Mouse (Mus musculus) hindbrain, embryonic 13.5 days (tissue): ENCODE measurements at regions not wholly inside any gene's neighbourhood (a gene's known extent, or its start where the extent isn't known, plus 50 kb on each side); places are given as distances from the start of the nearest gene placed in this dataset.
"Not testable (repeated sequence)": the region's sequence is repeated elsewhere in the genome, so short reads cannot be mapped to it uniquely, and the experiment has no call there.

ENCODE experiments used
- ATAC-seq: fragments of 200-750 bp; cut with Nextera tagmentation; 2 replicates; pipeline ENCODE4 v1.8.0; 2017; ENCODE audit warnings: moderate TSS enrichment; ENCODE audit not compliant: low FRiP score
- H3K27ac ChIP-seq: fragments of 300-500 bp; sonication (generic); 2 replicates; pipeline ENCODE4 v1.5.1; 2015; ENCODE audit warnings: inconsistent platforms, mild to moderate bottlenecking, moderate library complexity
- H3K27me3 ChIP-seq: fragments of 300-500 bp; sonication (generic); 2 replicates; pipeline ENCODE4 v1.6.1; 2015; ENCODE audit warnings: mild to moderate bottlenecking, inconsistent platforms
- H3K36me3 ChIP-seq: fragments of 300-500 bp; sonication (generic); 2 replicates; pipeline ENCODE4 v1.6.1; 2015; ENCODE audit warnings: mild to moderate bottlenecking, inconsistent platforms
- H3K4me1 ChIP-seq: fragments of 300-500 bp; sonication (generic); replicated peaks from 2 replicates; pipeline ENCODE4 v1.6.1; 2015; ENCODE audit warnings: inconsistent platforms
- H3K4me2 ChIP-seq: fragments of 300-500 bp; sonication (generic); 2 replicates; pipeline ENCODE4 v1.6.1; 2015; ENCODE audit warnings: inconsistent platforms, mild to moderate bottlenecking, moderate library complexity
- H3K4me3 ChIP-seq: fragments of 300-500 bp; sonication (generic); 2 replicates; pipeline ENCODE4 v1.5.1; 2015; ENCODE audit warnings: mild to moderate bottlenecking, inconsistent platforms
- H3K9ac ChIP-seq: fragments of 300-500 bp; sonication (generic); 2 replicates; pipeline ENCODE4 v1.6.1; 2015; ENCODE audit warnings: mild to moderate bottlenecking, inconsistent platforms
- H3K9me3 ChIP-seq: fragments of 300-500 bp; sonication (generic); 2 replicates; pipeline ENCODE4 v1.6.1; 2016; ENCODE audit warnings: inconsistent platforms
- WGBS: fragments of 180-500 bp; shearing (Covaris S2); methylation state at CpG from one replicate; pipeline ENCODE4 v1.1.7; 2015; 5-methylcytosine and 5-hydroxymethylcytosine counted together

DNA sequence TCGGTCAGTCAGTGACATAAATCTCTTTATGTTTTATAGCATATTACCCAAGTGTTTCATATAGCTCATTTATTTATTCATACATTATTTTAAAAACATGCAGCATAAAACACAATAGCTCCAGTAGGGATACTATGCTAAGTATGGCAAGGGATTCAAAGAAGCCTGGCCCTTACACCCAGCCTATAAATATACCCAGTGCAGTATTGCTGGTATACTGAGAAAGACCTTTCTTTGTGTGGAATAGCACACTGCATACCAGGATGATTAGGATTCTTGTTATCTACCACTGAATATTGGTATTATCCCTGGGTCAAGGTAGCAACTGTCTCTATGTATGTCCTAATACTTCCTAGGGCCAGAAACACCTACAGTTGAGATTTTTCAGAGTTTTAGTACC lies 389.4 kb downstream of the 1190002N15Rik start:
- Histone ChIP-seq H3K4me3 (no peak overlapping the region), H3K9me3 (no peaks in the 10 kb centered on the region), H3K36me3 (no peaks in the 10 kb centered on the region), H3K27me3 (no peaks in the 10 kb centered on the region), H3K27ac (no peak overlapping the region), H3K4me2 (no peak overlapping the region), H3K4me1 (no peaks in the 10 kb centered on the region), H3K9ac (no peak overlapping the region)
- WGBS: 83% methylated on average over 1 of the region's 1 CpGs
- no peak for ATAC-seq

- H3K36me3 ChIP-seq: no peaks in the 10 kb centered on the region
- H3K4me3 ChIP-seq: no peak overlapping the region
- no peaks in the 10 kb centered on the region for H3K9me3 ChIP-seq
- H3K4me2 ChIP-seq: no peak overlapping the region
- ATAC-seq: no peak
- no peaks in the 10 kb centered on the region for H3K27me3 ChIP-seq
- WGBS: 87% methylated on average over 3 of the region's 3 CpGs
- H3K9ac ChIP-seq: no peak overlapping the region
- H3K27ac ChIP-seq: no peak overlapping the region
- no peaks in the 10 kb centered on the region for H3K4me1 ChIP-seq
These were observed 391.1 kb downstream of the 1190002N15Rik start for GRCm38 (mm10) chr9:94146787-94147186.

DNA sequence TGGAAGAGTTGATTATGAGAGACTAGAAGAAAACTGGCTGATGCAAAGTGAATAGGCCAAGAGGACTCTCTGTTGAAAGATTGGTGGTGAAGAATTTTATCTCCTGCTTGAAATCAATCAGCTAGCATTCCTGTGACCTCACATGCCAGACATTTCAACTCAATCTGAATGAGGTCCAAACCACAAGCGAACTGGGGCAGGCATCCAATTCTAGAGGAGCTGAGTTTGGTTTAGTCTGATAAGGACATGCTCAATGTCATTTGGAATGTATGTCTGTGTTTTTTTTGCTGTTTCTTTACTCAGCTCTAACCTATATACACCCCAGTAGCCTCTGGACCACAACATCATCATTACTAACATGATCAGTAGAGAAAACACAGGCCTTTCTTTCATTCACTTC lies 401.4 kb downstream of the 1190002N15Rik start:
- no peak overlapping the region for H3K27ac ChIP-seq
- H3K4me1 ChIP-seq: no peaks in the 10 kb centered on the region
- WGBS: 95% methylated on average over 1 of the region's 1 CpGs
- no peaks in the 10 kb centered on the region for H3K9me3 ChIP-seq
- H3K4me2 ChIP-seq: no peak overlapping the region
- no peaks in the 10 kb centered on the region for H3K36me3 ChIP-seq
- no peaks in the 10 kb centered on the region for H3K27me3 ChIP-seq
- no peak for ATAC-seq
- no peak overlapping the region for H3K4me3 ChIP-seq
- no peak overlapping the region for H3K9ac ChIP-seq

- H3K27me3 ChIP-seq: no peaks in the 10 kb centered on the region
- no peak overlapping the region for H3K4me3 ChIP-seq
- WGBS: 90% methylated on average over 2 of the region's 2 CpGs
- no peak overlapping the region for H3K27ac ChIP-seq
- H3K9ac ChIP-seq: no peak overlapping the region
- H3K4me1 ChIP-seq: no peaks in the 10 kb centered on the region
- no peak for ATAC-seq
- no peaks in the 10 kb centered on the region for H3K36me3 ChIP-seq
- H3K9me3 ChIP-seq: no peaks in the 10 kb centered on the region
- no peak overlapping the region for H3K4me2 ChIP-seq
These were observed 404.2 kb downstream of the 1190002N15Rik start for GRCm38 (mm10) chr9:94133682-94134081.

DNA sequence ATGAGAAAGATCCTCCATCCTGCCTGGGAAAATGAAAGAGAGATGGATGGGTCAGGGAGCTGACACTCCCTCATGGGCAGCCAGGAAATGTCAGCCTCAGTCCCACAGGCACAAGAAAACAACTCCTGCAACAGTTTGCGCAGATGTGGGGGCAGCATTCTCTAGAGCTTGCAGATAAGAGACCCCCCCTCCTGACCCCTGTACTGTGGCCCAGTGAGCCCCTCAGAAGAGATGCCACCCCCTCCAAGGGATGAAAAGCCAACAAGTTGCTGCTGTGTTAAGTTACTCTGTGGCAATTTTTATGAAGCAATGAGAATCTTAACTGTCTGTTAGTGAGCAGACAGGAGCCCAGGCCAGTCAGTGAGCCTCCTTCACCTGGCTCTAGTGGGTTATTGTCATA lies 406.5 kb downstream of the 1190002N15Rik start:
- Histone ChIP-seq H3K4me1 (no peaks in the 10 kb centered on the region), H3K4me3 (no peak overlapping the region), H3K27me3 (no peaks in the 10 kb centered on the region), H3K4me2 (no peak overlapping the region), H3K36me3 (no peaks in the 10 kb centered on the region), H3K9me3 (no peaks in the 10 kb centered on the region), H3K9ac (no peak overlapping the region), H3K27ac (no peak overlapping the region)
- no peak for ATAC-seq
- 96% methylated on average over 1 of the region's 1 CpGs for WGBS

GRCm38 (mm10) chr9:94116961-94117360 lies 420.9 kb downstream of the 1190002N15Rik start:
- Histone ChIP-seq H3K4me3 (no peak overlapping the region), H3K27me3 (no peaks in the 10 kb centered on the region), H3K27ac (no peak overlapping the region), H3K9ac (no peak overlapping the region), H3K4me2 (no peak overlapping the region), H3K36me3 (no peaks in the 10 kb centered on the region), H3K4me1 (no peaks in the 10 kb centered on the region), H3K9me3 (no peaks in the 10 kb centered on the region)
- WGBS: 95% methylated on average over 5 of the region's 5 CpGs
- no peak for ATAC-seq

GRCm38 (mm10) chr9:94107701-94108100 lies 430.2 kb downstream of the 1190002N15Rik start:
- H3K27me3 ChIP-seq, H3K4me3 ChIP-seq, H3K4me2 ChIP-seq, H3K4me1 ChIP-seq, H3K27ac ChIP-seq, H3K36me3 ChIP-seq, H3K9ac ChIP-seq, ATAC-seq, H3K9me3 ChIP-seq: not testable (repeated sequence)
- WGBS: 81% methylated on average over 1 of the region's 1 CpGs

DNA sequence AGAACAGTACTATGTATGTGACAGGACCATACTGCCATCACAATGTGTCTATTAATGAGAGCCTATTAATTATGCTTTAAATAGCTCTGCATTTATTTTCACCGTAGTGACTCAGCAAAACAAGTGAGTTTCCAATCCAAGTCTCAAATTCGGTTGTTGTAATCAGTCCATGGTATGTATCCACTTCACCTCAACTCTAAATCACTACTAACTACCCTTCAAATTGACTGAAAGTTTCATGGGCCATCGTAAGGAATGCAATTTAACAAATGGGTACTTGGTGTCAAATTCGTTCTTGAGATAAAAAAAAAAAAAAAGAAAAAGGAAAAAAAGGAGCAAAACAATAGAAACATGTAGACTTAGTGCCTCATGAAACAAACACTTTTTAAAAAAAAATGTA lies 433.2 kb downstream of the 1190002N15Rik start:
- Histone ChIP-seq H3K27ac (no peak overlapping the region), H3K27me3 (no peaks in the 10 kb centered on the region), H3K9ac (no peak overlapping the region), H3K9me3 (no peaks in the 10 kb centered on the region), H3K4me1 (no peaks in the 10 kb centered on the region; the same call in 1 of the 2 replicates), H3K4me2 (no peak overlapping the region), H3K36me3 (no peaks in the 10 kb centered on the region), H3K4me3 (no peak overlapping the region)
- ATAC-seq: no peak
- WGBS: 90% methylated on average over 4 of the region's 4 CpGs

DNA sequence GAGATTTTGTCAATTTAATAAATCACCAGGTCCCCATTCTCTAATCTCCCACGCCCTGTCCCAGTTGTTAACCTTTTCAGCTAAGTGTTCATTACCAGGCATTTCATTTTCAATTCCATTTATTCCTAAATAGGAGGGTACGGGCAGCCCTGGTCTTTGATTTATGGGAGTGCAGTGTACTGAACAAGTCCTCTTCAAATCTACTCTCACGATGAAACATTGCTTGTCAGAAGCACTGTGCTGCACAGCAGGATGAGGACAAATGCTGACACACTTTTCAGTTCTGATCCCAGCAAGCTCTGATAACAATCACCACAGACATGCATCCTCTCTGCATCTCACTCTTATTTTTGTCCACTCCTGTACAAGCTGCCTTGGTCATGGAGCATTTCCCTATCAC lies 435.9 kb downstream of the 1190002N15Rik start:
- Histone ChIP-seq H3K36me3 (no peaks in the 10 kb centered on the region), H3K27me3 (no peaks in the 10 kb centered on the region), H3K4me1 (no peaks in the 10 kb centered on the region; the same call in 1 of the 2 replicates), H3K9ac (no peak overlapping the region), H3K4me2 (no peak overlapping the region), H3K4me3 (no peak overlapping the region), H3K27ac (no peak overlapping the region), H3K9me3 (no peaks in the 10 kb centered on the region)
- WGBS: 47% methylated on average over 3 of the region's 3 CpGs
- ATAC-seq: no peak

- no peaks in the 10 kb centered on the region for H3K9me3 ChIP-seq
- H3K4me3 ChIP-seq: no peak overlapping the region
- H3K4me1 ChIP-seq: no peaks in the 10 kb centered on the region
- WGBS: 16% methylated on average over 2 of the region's 2 CpGs
- H3K4me2 ChIP-seq: no peak overlapping the region
- ATAC-seq: no peak
- no peak overlapping the region for H3K27ac ChIP-seq
- H3K27me3 ChIP-seq: no peaks in the 10 kb centered on the region
- H3K9ac ChIP-seq: no peak overlapping the region
- no peaks in the 10 kb centered on the region for H3K36me3 ChIP-seq
These were observed 443.1 kb downstream of the 1190002N15Rik start for GRCm38 (mm10) chr9:94094800-94095199.

DNA sequence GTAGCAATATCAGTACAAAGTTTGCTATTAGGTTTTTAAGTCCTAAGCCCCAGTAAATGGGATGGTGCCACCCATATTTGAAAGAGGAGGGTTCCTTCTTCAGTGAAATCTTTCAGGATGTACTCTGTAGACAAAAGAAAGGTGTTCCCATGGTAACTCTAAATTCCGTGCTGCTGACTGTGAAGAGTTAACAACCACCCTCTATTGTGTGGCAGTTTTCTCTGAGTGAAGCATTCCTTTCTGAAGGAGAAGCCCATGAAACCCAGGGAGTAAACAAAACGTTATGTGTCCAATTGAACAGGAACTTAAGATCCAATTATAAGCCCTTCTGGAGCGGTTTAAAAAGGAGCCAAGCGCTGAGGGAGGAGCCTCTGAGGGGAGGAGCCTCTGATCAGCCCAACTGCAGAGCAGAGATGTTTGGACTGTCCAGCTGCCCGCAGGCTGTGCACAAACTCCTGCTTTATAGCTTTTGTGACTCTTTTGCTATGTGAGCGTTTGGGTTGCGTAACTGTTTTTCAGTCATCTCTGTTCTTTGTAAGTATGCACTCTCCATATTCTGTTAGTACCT lies 446.1 kb downstream of the 1190002N15Rik start:
- no peaks in the 10 kb centered on the region for H3K4me1 ChIP-seq

GRCm38 (mm10) chr9:94089759-94090158 lies 448.1 kb downstream of the 1190002N15Rik start:
- Histone ChIP-seq H3K4me3 (no peak overlapping the region), H3K4me1 (no peaks in the 10 kb centered on the region), H3K4me2 (no peak overlapping the region), H3K36me3 (no peaks in the 10 kb centered on the region), H3K9ac (no peak overlapping the region), H3K27ac (no peak overlapping the region), H3K9me3 (no peaks in the 10 kb centered on the region), H3K27me3 (no peaks in the 10 kb centered on the region)
- ATAC-seq: no peak
- 85% methylated on average over 1 of the region's 1 CpGs for WGBS

More for the DNA sequence above, 446.1 kb downstream of the 1190002N15Rik start:
- Histone ChIP-seq H3K4me2 (no peak overlapping the region), H3K9me3 (no peaks in the 10 kb centered on the region), H3K9ac (no peak overlapping the region), H3K27ac (no peak overlapping the region), H3K4me3 (no peak overlapping the region), H3K27me3 (no peaks in the 10 kb centered on the region), H3K36me3 (no peaks in the 10 kb centered on the region)
- WGBS: 45% methylated on average over 7 of the region's 7 CpGs
- ATAC-seq: no peak; the same call in 1 of the 2 replicates

- Histone ChIP-seq H3K4me2 (no peak overlapping the region), H3K27me3 (no peaks in the 10 kb centered on the region), H3K4me3 (no peak overlapping the region), H3K9me3 (no peaks in the 10 kb centered on the region), H3K27ac (no peak overlapping the region), H3K9ac (no peak overlapping the region), H3K36me3 (no peaks in the 10 kb centered on the region), H3K4me1 (no peaks in the 10 kb centered on the region)
- 78% methylated on average over 3 of the region's 3 CpGs for WGBS
- no peak for ATAC-seq
These were observed 454.1 kb downstream of the 1190002N15Rik start for GRCm38 (mm10) chr9:94083629-94084411.
